Mouse (Mus musculus): ENCODE measurements at regions not wholly inside any gene's neighbourhood (a gene's known extent, or its start where the extent isn't known, plus 50 kb on each side); places are given as distances from the start of the nearest gene placed in this dataset.

DNA sequence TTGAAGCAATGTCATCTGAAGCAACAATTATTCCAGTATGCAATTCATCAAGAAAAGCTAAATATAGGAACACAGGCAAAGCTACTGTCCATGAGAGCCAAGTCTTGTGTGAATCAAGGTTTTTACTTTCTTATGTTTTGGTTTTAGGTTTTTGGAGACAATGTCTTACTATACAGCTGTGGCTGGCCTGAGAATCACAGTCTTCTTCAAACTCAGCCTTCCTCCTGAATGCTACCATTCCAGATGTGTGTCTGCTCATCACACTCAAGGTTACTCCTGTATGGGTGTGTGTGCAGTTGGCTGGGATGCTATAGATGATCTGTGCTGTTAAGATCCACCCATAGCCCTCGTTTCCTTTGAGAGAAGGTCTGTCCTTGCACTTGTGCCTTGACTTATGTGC is 81.5 kb downstream of the Rgs2 start:
- TF ChIP-seq CTCF (IDR thresholded peaks at IDR 0.05; ENCODE audit: low read depth) (no peak), EP300 (IDR thresholded peaks at IDR 0.05; ENCODE audit: low read depth) (no peak)

Data from liver, embryonic 14.5 days (tissue).